Mouse (Mus musculus): ENCODE data around the gene Fam219b. TPM values are rescaled to one million over a fixed set of nuclear protein-coding genes. Genes with fewer than 3 reads are reported as not detected.

The Fam219b gene
- polyA plus RNA-seq, 1 experiment from 2014 or later: 14.8 TPM

GRCm38 (mm10) chr9:57536362-57536761 lies 966 bp upstream of the Fam219b start:
- 84% methylated on average over 5 of the region's 5 CpGs for WGBS
- Histone ChIP-seq H3K4me1 (replicated peaks; ENCODE audit: control insufficient read depth, insufficient read depth, low read length) (peaks cover 19% of the 10 kb centered on the region), H3K4me3 (ENCODE audit: low read depth, low read length) (peak overlapping the region; percentile 84; the same call in 1 of the 2 replicates), H3K27me3 (replicated peaks; ENCODE audit: control insufficient read depth, insufficient read depth, low read length) (no peaks in the 10 kb centered on the region), H3K4me2 (peak overlapping the region; percentile 89), H3K36me3 (ENCODE audit: control insufficient read depth, insufficient read depth, low read length) (peaks cover 24% of the 10 kb centered on the region), H3K27ac (ENCODE audit: low read depth, low read length) (0 out of 2 replicates have a peak overlapping the region, but pooled peaks have one; percentile 84), H3K9me3 (ENCODE audit: control insufficient read depth, low read length) (no peaks in the 10 kb centered on the region), H3K9ac (ENCODE audit: low read depth, low read length) (peak overlapping the region; percentile 96)
- ATAC-seq (replicated peaks; ENCODE audit: low FRiP score) (no peak), DNase-seq (ENCODE audit: low spot score) (no peak)

- DNase-seq (ENCODE audit: low spot score) (no peak), ATAC-seq (replicated peaks; ENCODE audit: low FRiP score) (peak; percentile 59)
- peaks cover 24% of the 10 kb centered on the region for H3K36me3 ChIP-seq (ENCODE audit: control insufficient read depth, insufficient read depth, low read length)
Measured at GRCm38 (mm10) chr9:57537728-57538181, 427 bp downstream of the Fam219b start.

GRCm38 (mm10) chr9:57539550-57539949 lies 2.2 kb downstream of the Fam219b start:
- Histone ChIP-seq H3K4me2 (no peak overlapping the region), H3K4me1 (replicated peaks; ENCODE audit: control insufficient read depth, insufficient read depth, low read length) (peaks cover 19% of the 10 kb centered on the region), H3K9me3 (ENCODE audit: control insufficient read depth, low read length) (no peaks in the 10 kb centered on the region), H3K36me3 (ENCODE audit: control insufficient read depth, insufficient read depth, low read length) (peaks cover 36% of the 10 kb centered on the region), H3K27ac (ENCODE audit: low read depth, low read length) (no peak overlapping the region), H3K4me3 (ENCODE audit: low read depth, low read length) (no peak overlapping the region), H3K9ac (ENCODE audit: low read depth, low read length) (no peak overlapping the region), H3K27me3 (replicated peaks; ENCODE audit: control insufficient read depth, insufficient read depth, low read length) (no peaks in the 10 kb centered on the region)
- no peak for ATAC-seq (replicated peaks; ENCODE audit: low FRiP score)
- WGBS: 84% methylated on average over 2 of the region's 2 CpGs
- DNase-seq (ENCODE audit: low spot score): no peak

More at GRCm38 (mm10) chr9:57537728-57538181, 427 bp downstream of the Fam219b start:
- Histone ChIP-seq H3K4me3 (ENCODE audit: low read depth, low read length) (peak overlapping the region; percentile 84), H3K4me2 (peak overlapping the region; percentile 89), H3K9me3 (ENCODE audit: control insufficient read depth, low read length) (no peaks in the 10 kb centered on the region), H3K27ac (ENCODE audit: low read depth, low read length) (peak overlapping the region; percentile 84), H3K9ac (ENCODE audit: low read depth, low read length) (peak overlapping the region; percentile 96), H3K4me1 (replicated peaks; ENCODE audit: control insufficient read depth, insufficient read depth, low read length) (peaks cover 19% of the 10 kb centered on the region), H3K27me3 (replicated peaks; ENCODE audit: control insufficient read depth, insufficient read depth, low read length) (no peaks in the 10 kb centered on the region)
- under 1% methylated on average over 24 of the region's 24 CpGs for WGBS

GRCm38 (mm10) chr9:57541312-57541711 lies 4.0 kb downstream of the Fam219b start:
- peaks cover 48% of the 10 kb centered on the region for H3K36me3 ChIP-seq (ENCODE audit: control insufficient read depth, insufficient read depth, low read length)
- H3K27me3 ChIP-seq (replicated peaks; ENCODE audit: control insufficient read depth, insufficient read depth, low read length): no peaks in the 10 kb centered on the region
- no peak overlapping the region for H3K27ac ChIP-seq (ENCODE audit: low read depth, low read length)
- no peak for ATAC-seq (replicated peaks; ENCODE audit: low FRiP score)
- H3K9ac ChIP-seq (ENCODE audit: low read depth, low read length): no peak overlapping the region
- no peak overlapping the region for H3K4me2 ChIP-seq
- H3K4me3 ChIP-seq (ENCODE audit: low read depth, low read length): no peak overlapping the region
- peaks cover 19% of the 10 kb centered on the region for H3K4me1 ChIP-seq (replicated peaks; ENCODE audit: control insufficient read depth, insufficient read depth, low read length)
- H3K9me3 ChIP-seq (ENCODE audit: control insufficient read depth, low read length): no peaks in the 10 kb centered on the region
- no peak for DNase-seq (ENCODE audit: low spot score)
- 10% methylated on average over 1 of the region's 1 CpGs for WGBS

- peaks cover 14% of the 10 kb centered on the region for H3K4me1 ChIP-seq (replicated peaks; ENCODE audit: control insufficient read depth, insufficient read depth, low read length)
- DNase-seq (ENCODE audit: low spot score) (no peak), ATAC-seq (replicated peaks; ENCODE audit: low FRiP score) (no peak)
- no peak overlapping the region for H3K4me3 ChIP-seq (ENCODE audit: low read depth, low read length)
- no peak overlapping the region for H3K27ac ChIP-seq (ENCODE audit: low read depth, low read length)
- WGBS: 82% methylated on average over 3 of the region's 3 CpGs
- no peaks in the 10 kb centered on the region for H3K9me3 ChIP-seq (ENCODE audit: control insufficient read depth, low read length)
- no peak overlapping the region for H3K4me2 ChIP-seq
- no peaks in the 10 kb centered on the region for H3K27me3 ChIP-seq (replicated peaks; ENCODE audit: control insufficient read depth, insufficient read depth, low read length)
- no peak overlapping the region for H3K9ac ChIP-seq (ENCODE audit: low read depth, low read length)
- H3K36me3 ChIP-seq (ENCODE audit: control insufficient read depth, insufficient read depth, low read length): peaks cover 55% of the 10 kb centered on the region
Measured at GRCm38 (mm10) chr9:57543951-57544350, 6.6 kb downstream of the Fam219b start.

- Histone ChIP-seq H3K36me3 (ENCODE audit: control insufficient read depth, insufficient read depth, low read length) (peaks cover 42% of the 10 kb centered on the region), H3K4me1 (replicated peaks; ENCODE audit: control insufficient read depth, insufficient read depth, low read length) (peaks cover 20% of the 10 kb centered on the region; the same call in 1 of the 2 replicates), H3K9ac (ENCODE audit: low read depth, low read length) (peak overlapping the region; percentile 20; the same call in 1 of the 2 replicates), H3K9me3 (ENCODE audit: control insufficient read depth, low read length) (no peaks in the 10 kb centered on the region), H3K27me3 (replicated peaks; ENCODE audit: control insufficient read depth, insufficient read depth, low read length) (no peaks in the 10 kb centered on the region), H3K4me3 (ENCODE audit: low read depth, low read length) (no peak overlapping the region), H3K27ac (ENCODE audit: low read depth, low read length) (no peak overlapping the region), H3K4me2 (no peak overlapping the region)
- 43% methylated on average over 5 of the region's 5 CpGs for WGBS
- no peak for DNase-seq (ENCODE audit: low spot score)
- ATAC-seq (replicated peaks; ENCODE audit: low FRiP score): peak; percentile 65
Measured at GRCm38 (mm10) chr9:57547287-57547686, 10.0 kb downstream of the Fam219b start.

- no peaks in the 10 kb centered on the region for H3K9me3 ChIP-seq (ENCODE audit: control insufficient read depth, low read length)
- no peak overlapping the region for H3K4me2 ChIP-seq
- H3K9ac ChIP-seq (ENCODE audit: low read depth, low read length): no peak overlapping the region
- no peaks in the 10 kb centered on the region for H3K27me3 ChIP-seq (replicated peaks; ENCODE audit: control insufficient read depth, insufficient read depth, low read length)
- H3K4me1 ChIP-seq (replicated peaks; ENCODE audit: control insufficient read depth, insufficient read depth, low read length): peaks cover 20% of the 10 kb centered on the region; the same call in 1 of the 2 replicates
- H3K4me3 ChIP-seq (ENCODE audit: low read depth, low read length): no peak overlapping the region
- H3K27ac ChIP-seq (ENCODE audit: low read depth, low read length): no peak overlapping the region
- DNase-seq (ENCODE audit: low spot score) (no peak), ATAC-seq (replicated peaks; ENCODE audit: low FRiP score) (no peak)
- peaks cover 36% of the 10 kb centered on the region for H3K36me3 ChIP-seq (ENCODE audit: control insufficient read depth, insufficient read depth, low read length)
- 86% methylated on average over 11 of the region's 11 CpGs for WGBS
Measured at GRCm38 (mm10) chr9:57547869-57548268, 10.5 kb downstream of the Fam219b start.

- Histone ChIP-seq H3K9me3 (ENCODE audit: control insufficient read depth, low read length) (no peaks in the 10 kb centered on the region), H3K9ac (ENCODE audit: low read depth, low read length) (no peak overlapping the region), H3K4me2 (no peak overlapping the region), H3K27me3 (replicated peaks; ENCODE audit: control insufficient read depth, insufficient read depth, low read length) (no peaks in the 10 kb centered on the region), H3K27ac (ENCODE audit: low read depth, low read length) (no peak overlapping the region), H3K36me3 (ENCODE audit: control insufficient read depth, insufficient read depth, low read length) (peaks cover 29% of the 10 kb centered on the region), H3K4me3 (ENCODE audit: low read depth, low read length) (no peak overlapping the region), H3K4me1 (replicated peaks; ENCODE audit: control insufficient read depth, insufficient read depth, low read length) (peaks cover 20% of the 10 kb centered on the region; the same call in 1 of the 2 replicates)
- no peak for DNase-seq (ENCODE audit: low spot score)
- ATAC-seq (replicated peaks; ENCODE audit: low FRiP score): no peak
- 91% methylated on average over 4 of the region's 4 CpGs for WGBS
Measured at GRCm38 (mm10) chr9:57549186-57549585, 11.9 kb downstream of the Fam219b start.

GRCm38 (mm10) chr9:57550126-57550862 lies 13.0 kb downstream of the Fam219b start:
- H3K4me1 ChIP-seq (replicated peaks; ENCODE audit: control insufficient read depth, insufficient read depth, low read length): peaks cover 20% of the 10 kb centered on the region; the same call in 1 of the 2 replicates
- DNase-seq (ENCODE audit: low spot score) (no peak), ATAC-seq (replicated peaks; ENCODE audit: low FRiP score) (no peak)
- H3K36me3 ChIP-seq (ENCODE audit: control insufficient read depth, insufficient read depth, low read length): peaks cover 19% of the 10 kb centered on the region
- H3K27me3 ChIP-seq (replicated peaks; ENCODE audit: control insufficient read depth, insufficient read depth, low read length): no peaks in the 10 kb centered on the region
- no peak overlapping the region for H3K4me2 ChIP-seq
- H3K4me3 ChIP-seq (ENCODE audit: low read depth, low read length): no peak overlapping the region
- WGBS: 78% methylated on average over 11 of the region's 11 CpGs
- no peak overlapping the region for H3K9ac ChIP-seq (ENCODE audit: low read depth, low read length)
- H3K9me3 ChIP-seq (ENCODE audit: control insufficient read depth, low read length): no peaks in the 10 kb centered on the region
- H3K27ac ChIP-seq (ENCODE audit: low read depth, low read length): no peak overlapping the region
